Mouse (Mus musculus) heart, postnatal 0 days (tissue): Measurements from ENCODE around the gene Slc16a11.

Source experiments
- CTCF ChIP-seq: IDR thresholded peaks from 2 replicates; pipeline ENCODE4 v1.5.1; 2016; ENCODE audit warnings: antibody characterized with exemption, control low read depth, low read depth
- EP300 ChIP-seq: IDR thresholded peaks from 2 replicates; pipeline ENCODE4 v1.6.1; 2016; ENCODE audit warnings: antibody characterized with exemption, low read depth

- no peak for TF ChIP-seq EP300
- TF ChIP-seq CTCF, result no peak
Measured at GRCm38 (mm10) chr11:70220323-70220722, 7.8 kb downstream of the Slc16a11 start.
